Mouse (Mus musculus): ENCODE measurements around the gene Eci3.
"Not testable (repeated sequence)": the region's sequence is repeated elsewhere in the genome, so short reads cannot be mapped to it uniquely, and the experiment has no call there.

Gene Eci3

DNA sequence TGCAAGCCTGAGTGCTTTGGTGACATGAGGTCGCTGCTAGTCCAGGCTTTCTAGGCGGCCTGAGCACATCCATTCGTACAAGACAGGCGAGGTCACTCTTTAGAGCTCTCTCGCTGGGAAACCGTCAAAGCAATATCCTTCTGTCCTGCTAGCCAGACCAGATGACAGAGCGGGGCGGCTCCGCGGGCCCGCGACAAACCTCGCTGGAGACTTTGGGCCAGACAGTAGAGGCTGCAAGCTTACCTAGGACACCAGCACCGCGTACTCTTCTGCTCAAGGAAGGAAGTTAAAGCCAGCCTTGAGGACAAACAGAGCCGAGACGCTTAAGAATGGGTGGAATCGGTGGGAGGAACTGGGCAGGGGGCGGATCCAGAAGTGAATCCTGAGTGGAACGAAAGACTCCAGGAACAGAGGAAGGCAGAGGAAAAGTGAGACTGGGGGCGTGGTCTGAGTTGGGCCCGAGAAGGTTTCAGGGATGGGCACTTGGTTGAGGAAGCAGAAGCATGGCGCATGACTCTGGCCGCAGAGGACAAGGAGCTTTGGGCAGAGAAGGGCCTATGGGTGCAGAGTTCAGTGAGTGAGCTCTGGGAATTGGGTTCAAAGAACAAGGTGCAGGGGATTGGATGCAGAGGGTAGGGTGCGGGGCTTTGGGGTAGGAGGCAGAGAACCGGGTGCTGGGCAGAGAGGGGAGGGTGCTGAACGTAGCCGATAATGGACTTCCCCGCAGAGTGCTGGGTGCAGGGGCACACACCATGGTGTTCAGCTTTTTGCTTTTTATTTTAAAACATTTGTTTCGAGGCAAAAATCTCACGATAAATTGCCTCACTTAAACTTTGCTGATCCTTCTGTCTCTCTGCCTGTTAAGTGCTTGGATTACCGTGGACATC lies at the start of gene Eci3:
Gene Eci3 (minus strand): TSS at position 300 of the 887 bp plus-strand sequence.
- peak in 1 of 2 experiments; percentile 10 for DNase-seq (ENCODE audit: low spot score in 2 of 2)

DNA sequence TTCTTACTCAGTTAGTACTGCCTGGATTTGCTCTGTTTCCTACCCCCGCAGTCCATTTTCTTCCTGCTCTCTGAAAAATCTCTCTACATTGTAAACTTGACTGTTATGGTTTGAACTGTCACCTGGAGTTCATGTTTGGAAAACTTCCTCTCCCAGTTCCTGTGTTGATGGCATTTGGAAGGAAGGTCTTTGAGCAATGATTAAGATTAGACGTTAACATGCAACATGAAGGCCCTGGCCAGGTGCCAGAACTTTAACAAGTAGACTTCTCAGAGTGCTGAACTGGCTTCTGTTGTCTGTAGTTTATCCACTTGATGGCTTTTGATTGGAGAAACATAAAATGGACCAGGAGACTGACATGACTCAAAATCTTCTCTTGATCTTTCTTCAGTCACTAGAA lies 32.3 kb upstream of the Eci3 start:
- DNase-seq (ENCODE audit: low spot score in 2 of 2), result no peak

DNA sequence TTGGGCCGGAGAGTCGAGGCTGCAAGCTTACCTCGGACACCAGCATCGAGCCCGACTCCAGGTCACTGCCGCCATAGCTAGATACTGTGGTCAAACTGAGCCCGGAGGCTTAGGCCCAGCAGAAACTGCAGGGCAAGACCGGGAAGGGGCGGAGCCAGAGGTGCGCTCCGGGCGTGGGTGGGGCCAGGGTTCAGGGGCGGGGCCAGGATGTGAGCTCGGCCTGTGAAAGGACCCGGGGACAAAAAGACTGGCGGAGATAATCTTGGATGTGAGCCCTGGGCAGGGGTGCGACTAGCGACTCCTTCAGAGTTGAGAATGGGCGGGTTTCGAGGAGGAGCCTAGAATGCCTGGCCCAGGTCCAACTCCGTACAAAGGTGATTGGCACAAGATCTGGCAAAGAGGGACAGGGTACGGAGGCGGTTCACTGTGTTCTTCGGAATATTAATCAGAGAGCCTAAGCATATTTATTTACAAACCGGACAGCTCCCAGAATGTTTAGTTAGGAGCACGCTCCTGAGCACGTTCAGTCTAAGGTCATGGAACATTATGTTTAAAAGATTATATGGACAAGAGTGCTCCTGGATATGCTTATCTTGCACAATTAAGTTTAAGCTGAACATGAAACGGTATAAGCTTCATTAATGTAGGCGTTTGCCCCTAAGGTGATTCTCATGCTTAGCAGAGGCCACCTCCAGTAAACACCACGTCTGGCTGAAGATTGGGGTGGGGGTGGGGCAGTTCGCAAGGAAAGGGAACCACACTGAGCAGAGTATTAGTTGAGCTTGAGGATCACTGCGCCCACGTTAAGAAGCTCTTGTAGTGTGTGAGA lies 30.6 kb upstream of the Eci3 start:
- DNase-seq (ENCODE audit: low spot score in 2 of 2), result peak; percentile 81 to 88

DNA sequence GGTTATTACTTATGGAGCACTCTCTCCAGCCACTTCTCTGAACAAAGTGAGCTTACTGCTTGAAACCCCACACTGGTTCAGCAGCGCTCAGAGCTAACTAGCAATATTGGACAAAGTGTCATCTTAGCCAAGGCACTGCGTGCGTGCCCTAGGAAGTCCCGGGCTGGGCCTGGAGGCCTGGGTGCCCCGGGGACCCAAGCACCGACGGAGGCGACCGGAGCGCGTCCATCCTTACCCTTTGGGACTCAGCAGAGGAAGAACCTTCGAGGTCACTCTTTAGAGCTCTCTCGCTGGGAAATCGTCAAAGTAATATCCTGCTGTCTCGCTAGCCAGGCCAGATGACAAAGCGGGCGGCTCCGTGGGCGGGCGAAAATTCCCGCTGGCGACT lies 30.0 kb upstream of the Eci3 start:
- no peak for DNase-seq (ENCODE audit: low spot score in 2 of 2)

DNA sequence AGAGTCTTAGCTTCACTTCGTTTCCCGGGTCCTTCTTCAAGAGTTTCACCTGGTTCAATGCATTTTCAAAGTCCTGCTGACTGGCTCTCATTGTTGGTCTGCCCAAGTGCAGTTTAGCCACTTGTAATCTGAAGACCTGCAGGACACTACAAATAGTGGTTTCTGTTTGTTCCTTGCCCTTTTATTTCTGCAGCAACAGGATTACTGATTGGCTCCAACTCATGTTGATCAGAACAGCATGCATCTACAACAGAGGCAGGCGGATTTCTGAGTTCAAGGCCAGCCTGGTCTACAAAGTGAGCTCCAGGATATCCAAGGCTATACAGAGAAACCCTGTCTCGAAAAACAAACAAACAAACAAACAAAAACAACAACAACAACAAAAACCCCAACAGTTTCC lies 29.5 kb upstream of the Eci3 start:
- DNase-seq (ENCODE audit: low spot score in 2 of 2), result no peak

DNA sequence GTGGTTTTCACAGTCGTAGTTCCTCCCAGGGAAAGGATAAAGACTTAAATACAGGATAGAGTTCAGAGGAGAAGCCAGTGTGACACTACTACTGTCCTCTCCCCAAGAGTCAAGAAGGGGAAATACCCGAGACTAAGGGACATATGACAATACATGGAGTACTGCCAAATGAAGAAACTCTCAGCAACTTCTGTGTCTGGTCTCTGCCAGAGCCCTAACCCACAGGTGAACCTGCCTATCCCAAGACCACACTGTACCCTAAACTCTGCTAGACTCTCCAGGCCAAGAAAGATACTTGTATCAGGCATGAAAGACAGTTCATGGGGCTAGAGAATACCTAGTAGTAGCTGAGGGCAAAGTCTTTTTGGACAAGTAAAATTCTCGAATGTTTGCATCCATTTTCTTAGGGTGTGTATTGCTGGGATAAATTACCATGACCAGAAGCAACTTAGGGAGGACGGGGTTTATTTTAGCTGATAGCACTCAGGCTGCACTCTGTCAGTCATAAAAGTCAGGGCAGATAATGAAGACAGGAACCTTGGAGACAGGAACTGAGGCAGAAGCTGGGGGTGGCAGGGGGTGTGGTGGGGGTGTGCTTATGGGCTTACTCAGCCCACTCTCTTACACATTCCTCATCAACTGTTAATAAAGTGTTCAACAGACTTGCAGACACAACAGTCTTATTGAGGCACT lies 28.1 kb upstream of the Eci3 start:
- DNase-seq (ENCODE audit: low spot score in 2 of 2), result no peak

DNA sequence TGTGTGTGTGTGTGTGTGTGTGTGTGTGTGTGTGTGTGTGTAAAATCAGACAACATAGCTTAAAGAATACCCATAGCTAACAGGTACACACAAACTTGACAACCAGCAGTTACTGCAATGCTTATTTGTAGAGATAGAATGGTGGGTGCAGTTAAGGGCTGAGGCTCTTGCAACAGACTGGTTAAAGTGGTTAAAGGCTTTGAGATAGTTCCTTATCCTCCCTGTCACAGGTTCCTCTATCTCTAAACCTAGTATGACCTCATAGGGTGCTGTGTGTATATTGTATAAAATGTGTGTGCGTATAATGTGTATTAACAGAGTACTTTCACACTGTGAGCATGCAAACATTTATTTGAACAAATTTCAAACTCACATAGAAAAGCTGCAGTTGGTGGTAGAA lies 19.9 kb upstream of the Eci3 start:
- DNase-seq (ENCODE audit: low spot score in 2 of 2), result not testable (repeated sequence)

DNA sequence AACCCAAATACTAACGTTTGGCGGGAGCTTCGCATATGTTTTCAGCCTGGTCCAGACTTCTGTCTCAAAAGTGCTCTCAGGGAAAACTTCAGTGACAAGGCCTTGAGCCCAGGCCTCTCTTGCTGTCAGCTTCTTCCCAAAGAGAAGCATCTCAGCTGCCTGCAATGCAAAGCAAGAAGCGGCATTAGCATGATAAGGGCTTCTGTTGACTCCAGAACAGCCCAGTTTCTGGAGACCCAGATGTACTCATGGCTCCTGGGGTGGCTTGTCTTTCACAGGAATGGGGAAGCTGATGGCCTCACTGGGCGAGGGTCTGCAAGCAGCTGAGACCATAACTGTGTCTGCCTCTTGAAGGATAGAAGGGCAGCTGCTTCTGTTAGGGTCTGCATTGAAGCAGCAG lies 15.0 kb upstream of the Eci3 start:
- DNase-seq (ENCODE audit: low spot score in 2 of 2), result not testable (repeated sequence)

DNA sequence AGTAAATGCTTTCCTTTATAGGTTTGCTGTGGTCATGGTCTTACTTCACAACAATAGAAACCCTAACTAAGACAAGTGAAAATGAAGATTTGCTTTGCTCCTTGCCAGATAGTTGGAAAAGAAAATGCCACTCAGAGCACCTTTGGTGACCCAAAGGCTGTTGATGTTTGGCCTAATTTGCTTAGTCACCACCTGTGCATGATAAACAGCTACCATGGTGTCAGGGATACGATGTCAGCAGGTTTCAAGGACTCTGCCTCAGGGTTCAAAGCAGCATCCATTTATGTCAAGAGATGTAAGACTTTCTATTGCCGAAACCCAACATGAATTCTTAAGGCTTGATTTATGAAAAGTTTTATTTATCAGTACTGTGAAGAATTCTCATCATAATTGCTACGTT lies 13.8 kb upstream of the Eci3 start:
- DNase-seq (ENCODE audit: low spot score in 2 of 2), result no peak

DNA sequence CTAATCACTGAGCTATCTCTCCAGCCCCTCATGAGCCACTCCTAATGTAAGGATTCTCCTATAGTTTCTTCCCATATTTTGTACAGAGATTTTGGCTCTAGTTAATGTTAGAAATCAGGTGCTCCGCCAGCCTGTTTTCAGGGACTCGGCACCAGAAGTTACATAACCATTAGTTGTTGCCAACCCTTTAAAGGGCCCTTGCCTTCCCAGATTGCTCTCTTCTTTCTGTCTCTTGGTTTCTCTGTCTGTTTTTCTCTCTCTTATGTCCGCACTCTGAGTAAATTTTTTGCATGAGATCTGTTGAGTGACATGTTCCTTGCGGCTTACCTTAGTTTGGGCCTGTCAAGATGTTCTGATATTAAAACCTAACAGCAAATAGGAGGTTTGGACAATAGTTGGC lies 12.5 kb upstream of the Eci3 start:
- no peak for DNase-seq (ENCODE audit: low spot score in 2 of 2)

DNA sequence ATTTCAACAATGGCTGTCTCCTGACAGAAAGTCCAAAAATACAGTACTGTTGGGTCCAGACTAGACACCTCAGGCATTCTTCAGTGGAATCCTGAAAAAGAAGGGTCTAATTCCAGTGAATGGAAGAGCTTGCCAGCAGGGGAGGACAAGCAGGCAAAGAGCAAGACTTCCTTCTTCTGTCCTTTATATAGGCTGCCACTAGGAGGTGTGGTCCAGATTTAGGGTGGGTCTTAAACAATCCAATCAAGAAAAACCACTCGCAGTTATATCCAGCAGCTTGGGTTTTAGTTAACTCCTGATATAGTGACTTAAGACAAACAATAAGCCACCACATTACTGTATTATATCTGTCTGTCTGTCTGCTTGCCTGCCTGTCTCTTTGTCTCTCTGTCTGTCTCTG lies 10.2 kb upstream of the Eci3 start:
- DNase-seq (ENCODE audit: low spot score in 2 of 2), result no peak

DNA sequence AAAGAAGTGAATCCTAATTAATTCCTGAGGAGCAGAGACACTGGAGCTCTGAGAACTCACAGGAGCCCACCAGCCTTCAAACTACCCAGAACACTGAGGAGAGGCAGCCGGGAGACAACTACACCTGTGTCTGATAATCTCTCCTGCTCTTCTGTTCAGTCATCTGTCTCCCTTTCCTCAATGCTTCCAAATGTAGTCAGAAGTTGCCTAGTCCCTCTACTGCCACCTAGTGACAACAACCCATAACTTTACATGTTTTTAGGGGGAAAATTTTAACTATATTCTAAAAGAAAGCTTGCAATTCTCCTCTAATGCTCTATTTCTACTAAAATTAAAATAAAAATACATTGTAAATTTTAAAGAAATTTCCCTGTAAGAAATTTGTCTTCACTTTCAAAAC lies 9.5 kb upstream of the Eci3 start:
- no peak for DNase-seq (ENCODE audit: low spot score in 2 of 2)

DNA sequence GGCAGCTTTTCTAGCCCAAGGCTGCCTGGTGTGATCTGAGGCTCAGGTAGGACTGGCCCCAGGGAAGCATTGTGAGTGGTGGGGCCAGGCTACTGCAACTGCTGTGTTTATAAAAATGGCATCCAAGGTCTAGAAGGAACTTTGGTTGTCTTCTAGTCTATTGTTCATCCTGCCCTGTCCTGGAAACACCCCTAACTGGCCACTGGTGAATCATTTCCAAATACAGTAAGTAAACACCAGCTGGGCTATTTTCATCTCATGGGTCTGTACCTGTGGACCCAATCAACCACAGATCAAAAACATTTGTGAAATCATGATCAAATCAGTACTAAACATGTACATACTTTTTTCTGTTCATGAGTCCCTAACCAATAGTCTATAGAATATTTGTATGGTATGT lies 8.8 kb upstream of the Eci3 start:
- DNase-seq (ENCODE audit: low spot score in 2 of 2), result not testable (repeated sequence)

DNA sequence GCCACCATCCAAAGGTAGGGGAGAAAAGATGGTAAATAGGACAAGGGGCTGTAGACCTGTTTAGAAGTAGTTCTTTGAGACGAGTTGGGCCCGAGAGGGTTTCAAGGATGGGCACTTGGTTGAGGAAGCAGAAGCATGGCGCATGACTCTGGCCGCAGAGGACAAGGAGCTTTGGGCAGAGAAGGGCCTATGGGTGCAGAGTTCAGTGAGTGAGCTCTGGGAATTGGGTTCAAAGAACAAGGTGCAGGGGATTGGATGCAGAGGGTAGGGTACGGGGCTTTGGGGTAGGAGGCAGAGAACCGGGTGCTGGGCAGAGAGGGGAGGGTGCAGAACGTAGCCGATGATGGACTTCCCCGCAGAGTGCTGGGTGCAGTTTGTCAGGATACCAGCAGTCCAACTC lies 2.0 kb upstream of the Eci3 start:
- DNase-seq (ENCODE audit: low spot score in 2 of 2), result not testable (repeated sequence)

DNA sequence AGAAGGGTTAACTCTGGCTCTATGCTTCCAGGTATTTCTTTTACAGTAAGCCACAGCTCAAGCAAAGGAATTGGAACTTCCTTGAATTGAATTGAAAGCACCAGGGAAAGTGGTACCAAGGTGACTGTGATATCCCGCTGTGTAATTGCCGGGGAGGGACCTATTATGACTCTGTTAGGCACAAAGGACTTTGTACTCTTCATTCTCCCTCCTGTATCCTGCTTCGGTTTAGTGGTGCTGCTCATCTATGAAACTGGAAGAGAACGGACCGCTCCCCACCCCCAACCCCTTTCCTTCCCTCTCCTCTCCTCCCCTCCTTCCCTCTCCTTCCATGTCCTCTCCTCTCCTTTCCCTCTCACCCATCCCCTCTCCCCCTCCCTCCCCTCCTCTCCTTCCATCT lies 1.3 kb upstream of the Eci3 start:
- DNase-seq (ENCODE audit: low spot score in 2 of 2), result no peak

DNA sequence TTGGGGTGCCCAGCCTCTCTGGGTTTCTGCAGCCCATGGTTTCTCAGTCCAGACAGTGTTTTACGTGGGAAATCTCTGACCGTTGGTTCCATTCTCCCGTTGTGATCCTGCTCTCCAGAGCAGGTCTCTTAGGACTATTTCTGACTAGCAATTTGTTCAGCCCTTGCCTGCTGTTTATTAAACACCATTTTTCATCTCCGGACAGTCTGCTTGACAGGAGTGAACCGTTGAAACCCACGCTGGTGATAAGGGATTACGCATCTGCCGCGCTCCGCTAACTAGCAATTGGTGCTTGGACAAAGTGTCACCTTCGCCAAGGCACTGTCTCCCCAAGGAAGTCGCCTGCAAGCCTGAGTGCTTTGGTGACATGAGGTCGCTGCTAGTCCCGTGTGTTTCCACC lies 809 bp upstream of the Eci3 start:
- no peak for DNase-seq (ENCODE audit: low spot score in 2 of 2)

DNA sequence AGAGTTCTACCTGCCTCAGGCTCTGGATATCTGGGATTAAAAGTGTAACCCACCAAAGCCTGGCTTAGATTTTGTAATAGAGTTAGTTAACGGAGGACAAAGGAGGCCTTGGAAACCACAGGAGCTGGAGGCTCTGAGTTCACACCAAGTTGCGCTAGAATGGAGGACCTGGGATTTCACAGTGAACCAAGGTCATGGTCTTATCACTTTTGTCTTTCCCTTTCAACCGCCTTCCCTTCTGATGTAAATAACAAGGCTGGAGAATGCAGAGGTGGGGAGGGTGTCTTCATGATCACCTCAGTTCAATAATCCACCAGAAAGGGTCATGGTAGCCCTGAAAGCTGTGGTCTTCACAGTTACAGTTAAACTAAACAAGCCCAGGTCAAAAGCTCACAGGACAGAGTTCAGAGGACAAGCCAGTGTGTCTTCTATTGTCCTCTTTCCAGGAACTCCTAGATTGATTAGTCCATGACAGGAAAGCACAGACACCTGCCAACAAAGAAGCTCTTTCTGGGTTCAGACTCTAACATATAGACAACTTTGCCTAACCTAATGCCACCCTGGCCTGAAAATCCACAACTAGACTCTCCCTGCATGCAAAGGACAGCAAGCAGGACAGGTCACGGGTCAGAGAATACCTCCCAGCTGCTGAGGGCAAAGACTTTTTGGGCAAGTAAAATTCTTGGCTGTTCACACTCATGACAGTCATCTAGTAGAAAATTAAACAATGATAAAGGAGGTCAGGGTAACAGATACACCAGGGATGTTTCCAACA lies 2.4 kb downstream of the Eci3 start:
- no peak for DNase-seq (ENCODE audit: low spot score in 2 of 2)

DNA sequence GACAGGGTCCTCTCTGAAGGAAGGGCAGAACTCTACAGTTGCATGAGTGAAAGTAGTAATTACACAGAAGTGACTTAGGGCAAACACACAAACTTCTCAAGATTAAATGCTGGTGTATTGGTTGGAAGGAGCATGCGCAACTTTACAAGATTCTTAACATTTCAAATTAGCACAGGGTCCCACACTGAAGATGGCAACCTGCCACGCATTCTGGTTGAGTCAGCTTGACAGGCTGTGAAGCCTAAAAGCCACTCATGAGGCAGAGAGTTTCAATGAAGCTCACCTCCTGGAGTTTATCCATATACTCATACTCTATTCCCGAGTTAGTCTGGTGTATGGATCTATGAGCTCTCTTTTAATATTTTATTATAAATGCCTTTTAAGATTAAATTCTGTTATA lies 5.5 kb downstream of the Eci3 start:
- not testable (repeated sequence) for DNase-seq (ENCODE audit: low spot score in 2 of 2)

DNA sequence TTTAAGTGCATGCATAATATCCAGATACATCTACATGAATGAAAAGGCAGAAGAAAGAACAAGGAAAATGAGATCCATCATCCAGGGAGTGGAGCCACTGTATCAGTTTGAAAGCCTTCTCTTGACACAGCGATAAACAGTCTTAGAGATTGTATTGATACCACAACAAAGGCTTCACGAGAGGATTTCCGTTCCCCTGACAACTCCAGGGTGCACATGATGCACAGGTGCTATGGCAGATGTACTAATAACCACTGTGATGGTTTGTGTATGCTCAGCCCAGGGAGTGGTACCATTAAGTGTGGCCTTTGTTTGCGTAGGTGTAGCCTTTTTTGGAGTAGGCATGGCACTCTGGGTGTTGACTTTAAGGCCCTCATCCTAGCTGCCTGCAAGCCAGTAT lies 6.7 kb downstream of the Eci3 start:
- DNase-seq (ENCODE audit: low spot score in 2 of 2), result no peak

DNA sequence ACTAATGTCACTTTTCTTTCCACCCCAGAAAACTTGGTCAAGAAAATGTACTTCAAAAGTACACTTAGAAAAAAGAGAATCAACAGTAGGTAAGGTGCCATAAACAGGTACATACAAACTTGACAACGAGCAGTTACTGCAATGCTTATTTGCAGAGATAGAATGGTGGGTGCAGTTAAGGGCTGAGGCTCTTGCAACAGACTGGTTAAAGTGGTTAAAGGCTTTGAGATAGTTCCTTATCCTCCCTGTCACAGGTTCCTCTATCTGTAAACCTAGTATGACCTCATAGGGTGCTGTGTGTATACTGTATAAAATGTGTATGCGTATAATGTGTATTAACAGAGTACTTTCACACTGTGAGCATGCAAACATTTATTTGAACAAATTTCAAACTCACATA lies 12.2 kb downstream of the Eci3 start:
- not testable (repeated sequence) for DNase-seq (ENCODE audit: low spot score in 2 of 2)

DNA sequence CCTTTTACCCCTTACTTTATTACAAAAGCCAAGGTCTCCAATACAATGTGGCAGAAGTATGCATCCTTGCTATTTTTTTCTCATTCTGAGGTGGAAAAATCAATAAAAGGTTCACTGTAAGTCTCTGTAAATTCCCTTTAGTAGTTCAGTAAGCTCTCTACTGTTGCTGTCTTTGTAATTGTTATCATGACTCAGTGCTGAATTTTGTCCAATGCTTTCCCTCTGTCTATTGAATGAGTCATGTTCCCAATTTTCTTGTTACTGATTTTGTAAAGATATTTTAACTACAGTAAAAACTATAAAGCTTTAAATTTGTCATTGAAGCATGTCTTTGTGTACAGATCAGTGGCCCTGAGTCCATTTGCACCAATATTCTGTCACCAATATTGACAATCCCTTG lies 21.2 kb downstream of the Eci3 start:
- DNase-seq (ENCODE audit: low spot score in 2 of 2), result no peak

Data from frontal cortex, postnatal 14 days (tissue).